ENCODE assay signal across 9 mouse cellular contexts in the genomic region with DNA sequence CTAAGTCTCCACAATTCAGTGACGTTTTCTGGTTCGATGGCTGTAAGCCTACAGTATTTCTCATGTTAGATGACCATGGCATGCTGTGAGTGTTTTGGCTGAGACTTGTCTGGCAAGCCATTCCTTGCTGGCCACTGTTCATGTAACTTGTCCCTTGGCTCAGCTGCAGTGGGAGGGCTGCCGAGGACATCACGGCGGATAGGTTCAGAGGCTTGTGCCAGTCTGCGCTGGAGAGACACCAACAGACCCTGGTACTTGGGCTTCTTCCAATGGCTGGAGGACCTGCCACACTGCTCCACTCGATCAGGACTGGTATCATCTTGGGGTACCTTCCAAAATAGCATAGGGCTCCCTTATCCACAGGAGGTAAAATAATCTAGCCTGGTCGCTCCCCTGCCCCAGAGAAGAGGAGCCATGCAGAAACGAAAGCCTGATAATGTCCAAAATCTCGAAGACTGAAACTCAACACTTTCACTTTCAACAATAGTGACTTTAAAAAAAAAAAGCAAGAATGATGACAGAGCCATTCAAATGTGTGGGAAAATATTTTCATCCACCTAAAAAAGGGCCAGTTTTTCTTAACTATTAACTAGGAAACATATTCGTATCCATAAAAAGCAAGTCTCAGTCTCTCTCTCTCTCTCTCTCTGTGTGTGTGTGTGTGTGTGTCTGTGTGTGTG. TPM values are rescaled to one million over a fixed set of nuclear protein-coding genes. Genes with fewer than 3 reads are reported as not detected.
DNase-seq lines count a peak whose midpoint lies in the region; ATAC-seq lines count a peak whose summit lies in the region.
"Had no signal": no experiment of that assay in that cellular context is flagged by ENCODE, and none has a peak within 500 bp of the region (broad histone marks: within the 10 kb centered on the region; RNA-seq: fewer than 3 reads in every experiment).

No protein-coding gene starts in this region.

- no peak overlapping the region for H3K4me3 ChIP-seq in heart, embryonic 10.5 days
- no peak overlapping the region for H3K4me3 ChIP-seq in intestine, embryonic 16.5 days (ENCODE audit: low read length)

- no peaks in the 10 kb centered on the region for H3K9me3 ChIP-seq in heart, embryonic 10.5 days
- no peaks in the 10 kb centered on the region for H3K9me3 ChIP-seq in intestine, embryonic 16.5 days (ENCODE audit: control insufficient read depth, low read length)

- no peak for ATAC-seq in intestine, embryonic 16.5 days

- H3K4me2 ChIP-seq in intestine, embryonic 16.5 days (ENCODE audit: low read depth, low read length): no peak overlapping the region

- H3K4me1 ChIP-seq in heart, embryonic 10.5 days: no peaks in the 10 kb centered on the region
- peaks cover 13% of the 10 kb centered on the region; the same call in 1 of the 2 replicates for H3K4me1 ChIP-seq in intestine, embryonic 16.5 days (ENCODE audit: control insufficient read depth, insufficient read depth, low read length)

- no peak overlapping the region for H3K27ac ChIP-seq in heart, embryonic 10.5 days
- no peak overlapping the region for H3K27ac ChIP-seq in intestine, embryonic 16.5 days (ENCODE audit: low read length)
- H3K27ac ChIP-seq: liver, embryonic 14.5 days had no signal

- no peak overlapping the region for H3K9ac ChIP-seq in intestine, embryonic 16.5 days (ENCODE audit: low read depth, low read length)
- H3K9ac ChIP-seq: liver, embryonic 14.5 days had no signal

- H3K27me3 ChIP-seq in heart, embryonic 10.5 days (ENCODE audit: insufficient read depth, poor library complexity, severe bottlenecking): no peaks in the 10 kb centered on the region
- H3K27me3 ChIP-seq in intestine, embryonic 16.5 days (replicated peaks; ENCODE audit: control insufficient read depth, insufficient read depth, low read length): no peaks in the 10 kb centered on the region

- peak; percentile 86 to 89 for DNase-seq in heart, adult 18-20 months
- DNase-seq in heart, embryonic 10.5 days (ENCODE audit: low spot score): no peak
- DNase-seq in right cerebral cortex, postnatal 10 days (ENCODE audit: low spot score in 2 of 2): peak; percentile 69 to 76
- DNase-seq in right cerebral cortex, postnatal 14 days: no peak
- peak; percentile 67 for DNase-seq in gastrocnemius, postnatal 10 days
- peak; percentile 27 to 57 for DNase-seq in lung, postnatal 4 days
- DNase-seq in c-Kit-positive CD71-positive TER-119-positive erythroid progenitor cells, embryonic 14.5 days (ENCODE audit: low spot score): no peak

- H3K36me3 ChIP-seq in heart, embryonic 10.5 days: peaks cover 4% of the 10 kb centered on the region; the same call in 1 of the 2 replicates
- H3K36me3 ChIP-seq in intestine, embryonic 16.5 days (ENCODE audit: control insufficient read depth, insufficient read depth, low read length): no peaks in the 10 kb centered on the region

- WGBS in heart, embryonic 10.5 days: 87% methylated on average over 11 of the region's 11 CpGs
- 90% methylated on average over 11 of the region's 11 CpGs for WGBS in intestine, embryonic 16.5 days

RNA-seq across cellular contexts. Expression of a gene that starts 12.7 kb away (rescaled TPM):
- total RNA-seq in heart, adult 18-20 months (2021): 10 to 100 TPM; 12.8 to 16.8 TPM
- 74.8 and 81.9 TPM in 2 replicates for polyA plus RNA-seq in heart, embryonic 10.5 days (2016; fragmentation: Nextera tagmentation; extraction: Ambion mirVana)
- 10 to 100 TPM; 11.2 TPM for total RNA-seq in gastrocnemius, postnatal 10 days (2021)
- polyA plus RNA-seq in intestine, embryonic 16.5 days (2015; fragmentation: Nextera tagmentation; extraction: Ambion mirVana): 73.5 and 88.2 TPM in 2 replicates

RNA-seq across cellular contexts. Expression of a gene that starts 36.8 kb away (rescaled TPM):
- 10 to 100 TPM; 81.3 to 90.0 TPM for total RNA-seq in heart, adult 18-20 months (2021)
- 96.1 and 97.8 TPM in 2 replicates for polyA plus RNA-seq in heart, embryonic 10.5 days (2016; fragmentation: Nextera tagmentation; extraction: Ambion mirVana)
- total RNA-seq in gastrocnemius, postnatal 10 days (2021): 100 to 1,000 TPM; 171 to 172 TPM
- polyA plus RNA-seq in intestine, embryonic 16.5 days (2015; fragmentation: Nextera tagmentation; extraction: Ambion mirVana): 115 and 119 TPM in 2 replicates

RNA-seq across cellular contexts. Expression of a gene that starts 36.9 kb away (rescaled TPM):
- 1 to 10 TPM; 4.3 to 6.0 TPM for total RNA-seq in heart, adult 18-20 months (2021)
- polyA plus RNA-seq in heart, embryonic 10.5 days (2016; fragmentation: Nextera tagmentation; extraction: Ambion mirVana): 14.1 and 15.3 TPM in 2 replicates
- 10 to 100 TPM; 17.1 to 18.4 TPM for total RNA-seq in gastrocnemius, postnatal 10 days (2021)
- 12.4 and 13.4 TPM in 2 replicates for polyA plus RNA-seq in intestine, embryonic 16.5 days (2015; fragmentation: Nextera tagmentation; extraction: Ambion mirVana)

RNA-seq across cellular contexts. Expression of a gene that starts 44.1 kb away (rescaled TPM):
- total RNA-seq in heart, adult 18-20 months (2021): 10 to 100 TPM; 24.1 to 26.0 TPM
- 16.0 and 18.4 TPM in 2 replicates for polyA plus RNA-seq in heart, embryonic 10.5 days (2016; fragmentation: Nextera tagmentation; extraction: Ambion mirVana)
- total RNA-seq in gastrocnemius, postnatal 10 days (2021): 10 to 100 TPM; 12.7 to 13.1 TPM
- 250 and 291 TPM in 2 replicates for polyA plus RNA-seq in intestine, embryonic 16.5 days (2015; fragmentation: Nextera tagmentation; extraction: Ambion mirVana)

RNA-seq across cellular contexts. Expression of a gene that starts 47.7 kb away (rescaled TPM):
- total RNA-seq in heart, adult 18-20 months (2021): 10 to 100 TPM; 75.0 to 83.1 TPM
- polyA plus RNA-seq in heart, embryonic 10.5 days (2016; fragmentation: Nextera tagmentation; extraction: Ambion mirVana): 64.2 and 73.9 TPM in 2 replicates
- 10 to 100 TPM; 34.8 to 41.1 TPM for total RNA-seq in gastrocnemius, postnatal 10 days (2021)
- polyA plus RNA-seq in intestine, embryonic 16.5 days (2015; fragmentation: Nextera tagmentation; extraction: Ambion mirVana): 41.7 and 46.3 TPM in 2 replicates

Comparison
In these comparisons a context has a peak if more than half of its experiments do, and no peak if none do; other contexts are left out.
1. DNase-seq: peak in heart, adult 18-20 months (2 of 2), right cerebral cortex, postnatal 10 days (2 of 2), gastrocnemius, postnatal 10 days (single experiment) and lung, postnatal 4 days (2 of 2); none in heart, embryonic 10.5 days (single experiment), right cerebral cortex, postnatal 14 days (single experiment) and c-Kit-positive CD71-positive TER-119-positive erythroid progenitor cells, embryonic 14.5 days (single experiment).